Mouse (Mus musculus) heart, embryonic 11.5 days (tissue): ENCODE results near the gene Ociad1. TPM values are rescaled to one million over a fixed set of nuclear protein-coding genes. Genes with fewer than 3 reads are reported as not detected.

Source experiments
- ATAC-seq: fragments of 200-750 bp; cut with Nextera tagmentation; replicated peaks from 2 replicates; pipeline ENCODE4 v1.8.0; 2017; ENCODE audit warnings: moderate library complexity; ENCODE audit not compliant: insufficient number of reproducible peaks, low FRiP score, low TSS enrichment
- H3K27ac ChIP-seq: fragments of 300-500 bp; sonication (generic); 2 replicates; pipeline ENCODE4 v1.5.1; 2014; ENCODE audit warnings: mild to moderate bottlenecking, low read depth, low read length
- H3K27me3 ChIP-seq: fragments of 300-500 bp; sonication (generic); 2 replicates; pipeline ENCODE4 v1.6.1; 2014; ENCODE audit warnings: mild to moderate bottlenecking, low read length, mixed read lengths; ENCODE audit not compliant: control insufficient read depth, insufficient read depth
- H3K36me3 ChIP-seq: fragments of 300-500 bp; sonication (generic); 2 replicates; pipeline ENCODE4 v1.6.1; 2014; ENCODE audit warnings: mild to moderate bottlenecking, low read length, moderate library complexity, mixed read lengths; ENCODE audit not compliant: control insufficient read depth, insufficient read depth
- H3K4me1 ChIP-seq: fragments of 300-500 bp; sonication (generic); 2 replicates; pipeline ENCODE4 v1.6.1; 2014; ENCODE audit warnings: low read length; ENCODE audit not compliant: control insufficient read depth, insufficient read depth
- H3K4me2 ChIP-seq: fragments of 300-500 bp; sonication (generic); 2 replicates; pipeline ENCODE4 v1.6.1; 2014; ENCODE audit warnings: mild to moderate bottlenecking, moderate library complexity
- H3K4me3 ChIP-seq: fragments of 300-500 bp; sonication (generic); 2 replicates; pipeline ENCODE4 v1.5.1; 2014; ENCODE audit warnings: low read depth, low read length
- H3K9ac ChIP-seq: fragments of 300-500 bp; sonication (generic); 2 replicates; pipeline ENCODE4 v1.6.1; 2014; ENCODE audit warnings: mild to moderate bottlenecking, low read depth, low read length, moderate library complexity
- H3K9me3 ChIP-seq: fragments of 300-500 bp; sonication (generic); replicated peaks from 2 replicates; pipeline ENCODE4 v1.6.1; 2016; ENCODE audit warnings: low read length; ENCODE audit not compliant: control insufficient read depth
- WGBS: fragments of 180-500 bp; shearing (Covaris S2); extraction: QIAGEN DNeasy Blood & Tissue Kit; methylation state at CpG from one replicate; pipeline ENCODE4 v1.1.7; 2014; ENCODE audit not compliant: insufficient replicate concordance; 5-methylcytosine and 5-hydroxymethylcytosine counted together
- polyA plus RNA-seq: library from polyadenylated mRNA; unstranded; fragments of >200 nt; fragmentation: Nextera tagmentation; extraction: Ambion mirVana; gene quantifications from 2 replicates; pipeline ENCODE4 v1.2.1, GENCODE M21; 2014

The Ociad1 gene
- polyA plus RNA-seq, 1 experiment from 2014 or later, result 156 TPM

DNA sequence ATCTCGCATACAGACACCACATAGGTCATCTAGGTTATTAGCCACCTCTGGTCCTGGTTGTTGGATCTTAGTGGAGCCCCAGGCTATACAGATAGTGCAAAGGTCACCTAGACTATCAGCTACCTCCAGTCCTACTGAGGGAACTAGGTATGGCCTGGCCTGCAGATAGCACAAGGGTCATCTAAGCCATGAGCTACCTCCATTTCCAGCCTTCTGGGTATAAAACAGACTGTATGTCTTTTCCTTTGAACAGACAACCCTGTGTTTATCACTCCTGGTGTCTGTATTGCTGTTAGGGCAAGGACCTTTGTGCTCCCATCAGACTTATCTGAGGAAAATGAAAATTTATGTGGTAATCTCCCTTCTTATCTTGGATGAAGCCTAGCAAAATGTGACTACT lies 59.2 kb downstream of the Ociad1 start:
- WGBS, result 88% methylated on average over 1 of the region's 1 CpGs

DNA sequence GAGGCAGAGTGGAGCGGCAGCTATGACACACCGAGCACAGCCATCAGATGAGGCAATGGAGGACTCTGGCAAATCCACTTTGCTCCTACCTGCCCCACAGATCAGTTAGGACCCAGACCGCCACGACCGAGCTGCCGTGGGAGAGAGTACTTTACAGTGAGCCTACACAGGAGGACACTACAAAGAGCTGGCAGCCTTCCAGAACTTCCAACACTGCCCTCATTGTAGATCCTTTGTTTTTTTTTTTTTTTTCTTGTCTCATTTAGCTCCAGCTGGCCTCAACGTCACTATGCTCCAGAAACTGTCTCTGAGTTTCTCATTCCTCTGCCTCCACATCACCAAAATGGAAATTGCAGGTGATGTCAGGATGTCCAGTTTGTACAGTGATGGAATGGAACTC lies 60.9 kb downstream of the Ociad1 start:
- no peaks in the 10 kb centered on the region for H3K36me3 ChIP-seq
- no peak overlapping the region for H3K27ac ChIP-seq
- no peak overlapping the region for H3K4me2 ChIP-seq
- no peak overlapping the region for H3K4me3 ChIP-seq
- H3K9ac ChIP-seq, result no peak overlapping the region
- 51% methylated on average over 7 of the region's 7 CpGs for WGBS
- no peaks in the 10 kb centered on the region for H3K9me3 ChIP-seq
- H3K27me3 ChIP-seq, result no peaks in the 10 kb centered on the region
- 0 out of 2 replicates have a peak, but pooled peaks cover 5% of the 10 kb centered on the region for H3K4me1 ChIP-seq
- ATAC-seq, result no peak

More for the DNA sequence above, 59.2 kb downstream of the Ociad1 start:
- Histone ChIP-seq H3K27ac (no peak overlapping the region), H3K9ac (no peak overlapping the region), H3K4me1 (0 out of 2 replicates have a peak, but pooled peaks cover 5% of the 10 kb centered on the region), H3K9me3 (no peaks in the 10 kb centered on the region), H3K36me3 (no peaks in the 10 kb centered on the region), H3K4me2 (no peak overlapping the region), H3K27me3 (no peaks in the 10 kb centered on the region), H3K4me3 (no peak overlapping the region)
- ATAC-seq, result no peak

DNA sequence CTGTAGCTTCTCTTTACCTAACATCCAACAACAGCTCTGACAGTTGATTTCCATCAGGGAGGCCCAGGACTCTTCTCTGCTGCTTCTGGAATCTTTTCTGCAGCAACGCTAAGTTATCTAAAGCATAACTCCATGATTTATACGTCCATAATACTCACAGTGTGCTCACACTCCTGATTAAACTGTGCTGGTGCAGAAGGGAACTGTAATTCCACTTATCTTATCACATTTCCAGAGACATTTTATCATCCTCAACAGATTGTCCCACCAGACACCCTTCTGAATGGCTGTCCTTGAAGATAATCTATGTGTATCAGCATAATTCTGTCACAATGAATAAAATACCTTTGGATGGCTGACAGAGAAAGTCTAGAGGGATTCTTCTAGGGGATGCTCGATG lies 61.4 kb downstream of the Ociad1 start:
- no peak overlapping the region for H3K9ac ChIP-seq
- no peak for ATAC-seq
- H3K9me3 ChIP-seq, result no peaks in the 10 kb centered on the region
- no peak overlapping the region for H3K4me3 ChIP-seq
- H3K4me1 ChIP-seq, result 0 out of 2 replicates have a peak, but pooled peaks cover 5% of the 10 kb centered on the region
- 37% methylated on average over 3 of the region's 3 CpGs for WGBS
- no peaks in the 10 kb centered on the region for H3K27me3 ChIP-seq
- H3K4me2 ChIP-seq, result no peak overlapping the region
- no peak overlapping the region for H3K27ac ChIP-seq
- no peaks in the 10 kb centered on the region for H3K36me3 ChIP-seq

DNA sequence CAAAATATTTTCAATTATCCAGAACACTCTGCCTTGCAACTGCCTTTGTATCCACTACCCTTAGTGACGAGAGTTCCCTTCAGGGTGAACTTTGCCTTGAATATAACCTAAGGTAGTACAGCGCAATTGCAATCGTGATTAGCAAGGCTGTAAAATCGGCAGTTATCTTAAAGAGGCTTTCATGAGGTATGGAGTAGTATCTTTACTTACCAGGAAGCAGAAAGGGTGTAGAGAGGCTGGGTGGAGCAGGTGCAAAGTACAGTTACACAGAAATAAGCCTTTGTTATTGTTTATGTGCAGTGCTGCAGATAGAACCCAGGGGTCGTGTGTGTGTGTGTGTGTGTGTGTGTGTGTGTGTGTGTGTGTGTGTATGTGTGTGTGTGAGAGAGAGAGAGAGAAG lies 62.8 kb downstream of the Ociad1 start:
- WGBS, result 56% methylated on average over 5 of the region's 5 CpGs
- Histone ChIP-seq H3K4me2 (no peak overlapping the region), H3K9ac (no peak overlapping the region), H3K4me1 (peaks cover 14% of the 10 kb centered on the region), H3K9me3 (no peaks in the 10 kb centered on the region), H3K4me3 (no peak overlapping the region), H3K36me3 (no peaks in the 10 kb centered on the region), H3K27ac (no peak overlapping the region), H3K27me3 (no peaks in the 10 kb centered on the region)
- peak; percentile 70; the same call in 1 of the 2 replicates for ATAC-seq

DNA sequence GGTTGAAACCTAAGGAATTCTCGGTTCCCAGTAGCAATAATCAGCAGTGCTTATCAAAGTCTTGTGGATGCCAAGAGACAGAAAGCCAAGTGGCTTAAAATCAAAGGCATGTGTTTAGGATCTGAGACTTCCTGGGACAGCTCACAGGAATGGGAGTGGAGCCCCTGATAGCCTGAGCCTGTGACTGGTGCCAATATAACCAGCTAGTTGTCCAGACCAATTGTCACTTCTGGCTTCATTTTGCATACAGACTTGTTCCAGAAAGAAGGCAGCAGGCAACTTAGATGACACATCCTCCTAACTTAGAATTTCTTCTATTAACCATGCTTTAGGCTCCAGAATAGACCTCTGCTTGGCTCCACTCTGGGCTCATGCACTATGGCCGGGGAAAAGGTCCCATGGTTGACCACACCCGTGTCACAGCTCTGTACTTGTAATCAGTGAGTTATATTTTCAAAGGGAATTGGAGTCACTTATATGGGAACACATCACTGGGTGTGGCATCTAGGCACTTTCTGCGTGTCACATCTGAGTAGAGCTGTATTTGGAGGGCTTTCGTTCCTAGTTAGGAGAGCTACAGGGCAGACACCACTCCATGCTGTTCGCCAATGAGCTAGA lies 66.7 kb downstream of the Ociad1 start:
- no peak for ATAC-seq

DNA sequence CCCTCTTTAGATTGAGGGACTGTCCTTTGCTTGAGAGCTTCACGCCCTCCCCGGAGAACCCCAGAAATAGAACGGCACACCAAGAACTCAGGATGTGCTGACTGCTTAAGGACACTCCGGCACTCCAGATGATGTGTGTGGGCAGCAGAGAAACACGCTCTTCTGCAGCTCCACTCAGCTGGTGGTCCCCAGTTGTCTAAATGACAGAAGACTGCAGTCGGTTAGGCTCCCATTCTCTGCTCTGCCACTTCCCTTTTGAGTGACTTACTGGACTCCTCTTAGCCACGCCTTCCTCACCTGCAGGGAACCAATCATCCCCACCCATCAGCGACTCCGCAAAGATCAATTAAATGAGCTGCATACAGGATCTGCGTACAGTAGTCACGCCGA lies 67.2 kb downstream of the Ociad1 start:
- Histone ChIP-seq H3K4me1 (peaks cover 9% of the 10 kb centered on the region), H3K27ac (no peak overlapping the region), H3K4me3 (peak overlapping the region; percentile 30), H3K4me2 (peak overlapping the region; percentile 59), H3K27me3 (no peaks in the 10 kb centered on the region), H3K36me3 (no peaks in the 10 kb centered on the region), H3K9me3 (no peaks in the 10 kb centered on the region), H3K9ac (0 out of 2 replicates have a peak overlapping the region, but pooled peaks have one; percentile 29)
- WGBS, result 27% methylated on average over 12 of the region's 12 CpGs
- no peak for ATAC-seq

More for the DNA sequence above, 66.7 kb downstream of the Ociad1 start:
- Histone ChIP-seq H3K27ac (no peak overlapping the region), H3K36me3 (no peaks in the 10 kb centered on the region), H3K4me3 (peak overlapping the region; percentile 30), H3K9ac (no peak overlapping the region), H3K4me1 (peaks cover 10% of the 10 kb centered on the region), H3K4me2 (peak overlapping the region; percentile 59), H3K27me3 (no peaks in the 10 kb centered on the region), H3K9me3 (no peaks in the 10 kb centered on the region)
- 54% methylated on average over 6 of the region's 6 CpGs for WGBS

DNA sequence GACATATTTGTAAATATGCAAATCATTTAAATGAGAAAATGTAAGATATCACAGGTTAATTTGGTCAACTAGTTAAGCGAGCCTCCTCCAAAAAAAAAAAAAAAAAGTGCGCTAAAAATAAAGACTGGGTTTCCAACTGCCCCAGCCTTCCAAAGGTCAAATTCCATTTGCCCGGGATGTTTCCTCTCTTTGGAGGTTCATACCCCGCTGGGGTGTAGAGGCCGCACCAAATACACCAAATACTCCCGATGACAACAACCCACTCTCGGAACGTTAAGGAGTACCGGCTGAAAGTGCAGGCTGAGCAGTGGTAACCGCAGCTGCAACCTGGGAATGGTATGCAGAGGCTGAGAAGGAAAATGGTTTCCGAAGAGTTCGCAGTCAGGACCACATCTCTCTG lies 67.7 kb downstream of the Ociad1 start:
- H3K9me3 ChIP-seq, result no peaks in the 10 kb centered on the region
- H3K27ac ChIP-seq, result no peak overlapping the region
- peak overlapping the region; percentile 59 for H3K4me2 ChIP-seq
- peaks cover 9% of the 10 kb centered on the region for H3K4me1 ChIP-seq
- no peak overlapping the region for H3K9ac ChIP-seq
- WGBS, result 20% methylated on average over 12 of the region's 12 CpGs
- H3K4me3 ChIP-seq, result peak overlapping the region; percentile 30
- H3K27me3 ChIP-seq, result no peaks in the 10 kb centered on the region
- no peak for ATAC-seq
- no peaks in the 10 kb centered on the region for H3K36me3 ChIP-seq

DNA sequence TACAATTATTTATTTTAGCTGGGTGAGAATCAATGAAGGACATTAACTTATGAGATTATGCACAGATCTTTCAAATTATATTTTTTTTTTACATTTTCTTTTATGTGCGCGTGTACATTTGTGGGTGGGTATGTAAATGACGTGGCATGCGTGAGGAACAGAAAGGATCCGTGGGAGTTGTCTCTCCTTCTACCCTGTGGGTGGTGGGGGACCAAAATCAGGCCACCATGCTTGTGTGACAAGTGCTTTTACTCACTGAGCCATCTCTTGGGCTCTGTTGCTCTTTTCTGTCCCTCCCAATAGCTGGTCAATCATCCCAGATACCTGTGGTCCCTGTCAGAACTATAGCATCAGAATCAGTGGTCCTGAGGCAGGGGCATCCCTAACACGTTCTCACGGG lies 69.8 kb downstream of the Ociad1 start:
- no peak for ATAC-seq
- Histone ChIP-seq H3K36me3 (no peaks in the 10 kb centered on the region), H3K4me3 (no peak overlapping the region), H3K27me3 (no peaks in the 10 kb centered on the region), H3K4me2 (no peak overlapping the region), H3K4me1 (peaks cover 9% of the 10 kb centered on the region), H3K27ac (no peak overlapping the region), H3K9ac (no peak overlapping the region), H3K9me3 (no peaks in the 10 kb centered on the region)
- 90% methylated on average over 7 of the region's 7 CpGs for WGBS

DNA sequence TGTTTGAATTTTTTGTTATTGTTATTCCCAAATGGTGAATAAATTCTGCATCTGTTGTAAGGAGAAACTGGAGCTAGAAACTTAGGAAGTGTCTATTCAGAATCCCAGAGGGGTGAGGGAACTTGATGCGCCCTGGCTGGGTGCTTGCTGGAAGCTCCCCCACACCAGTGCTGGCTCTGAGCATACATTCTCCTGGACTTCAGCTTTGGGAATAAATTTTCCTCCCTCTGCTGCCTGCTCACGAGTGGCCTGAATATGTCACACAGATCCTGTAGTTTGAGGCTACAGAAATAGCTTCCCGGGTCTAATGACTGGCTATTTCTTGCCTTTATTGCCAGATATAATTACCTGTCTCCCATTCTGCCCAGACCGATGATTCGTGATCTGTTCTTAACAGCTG lies 70.2 kb downstream of the Ociad1 start:
- Histone ChIP-seq H3K9ac (no peak overlapping the region), H3K4me3 (no peak overlapping the region), H3K27ac (no peak overlapping the region), H3K36me3 (no peaks in the 10 kb centered on the region), H3K4me2 (no peak overlapping the region), H3K9me3 (no peaks in the 10 kb centered on the region), H3K27me3 (no peaks in the 10 kb centered on the region), H3K4me1 (peaks cover 9% of the 10 kb centered on the region)
- WGBS, result 80% methylated on average over 5 of the region's 5 CpGs
- no peak for ATAC-seq
